Mouse (Mus musculus) bone marrow, adult 2 months (tissue): ENCODE measurements around the gene Fgfr2. TPM values are rescaled to one million over a fixed set of nuclear protein-coding genes. Genes with fewer than 3 reads are reported as not detected.
A peak's percentile ranks its signal among the peaks of the same experiment; 100 is the strongest.

Experiments
- H3K27ac ChIP-seq: fragments of 200-500 bp; 2 replicates; pipeline ENCODE4 v1.5.1; 2012; ENCODE audit warnings: low read depth, mild to moderate bottlenecking, control low read depth, inconsistent platforms, low read length; ENCODE audit not compliant: control insufficient read depth, poor library complexity, insufficient read depth
- H3K4me1 ChIP-seq: fragments of 200-500 bp; 2 replicates; pipeline ENCODE4 v1.6.1; 2011; ENCODE audit warnings: low read length; ENCODE audit not compliant: control insufficient read depth, insufficient read depth
- H3K4me3 ChIP-seq: fragments of 200-500 bp; replicated peaks from 2 replicates; pipeline ENCODE3; 2011; ENCODE audit warnings: mild to moderate bottlenecking, low read depth, low read length, control low read depth; ENCODE audit not compliant: control insufficient read depth
- CTCF ChIP-seq: fragments of 200-500 bp; IDR thresholded peaks from 2 replicates; pipeline ENCODE4 v1.5.1; 2011; ENCODE audit warnings: low read length, control low read depth; ENCODE audit not compliant: control insufficient read depth, insufficient read depth
- POLR2A ChIP-seq: fragments of 200-500 bp; IDR thresholded peaks from 2 replicates; pipeline ENCODE4 v1.6.1; 2011; ENCODE audit warnings: low read depth, mild to moderate bottlenecking, control low read depth, low read length, borderline replicate concordance; ENCODE audit not compliant: control insufficient read depth
- WGBS: fragments of 180-500 bp; shearing (Covaris S2); methylation state at CpG from one replicate; pipeline ENCODE4 v1.1.7; 2018; 5-methylcytosine and 5-hydroxymethylcytosine counted together
- polyA plus RNA-seq: library from polyadenylated mRNA; stranded (reverse); fragments of >200 nt; gene quantifications from 2 replicates; pipeline ENCODE4 v1.2.4, GENCODE M21; 2011; ENCODE audit warnings: low replicate concordance; ENCODE audit not compliant: missing spikeins, insufficient read depth, insufficient read length

The Fgfr2 gene
- polyA plus RNA-seq, 1 experiment: 8.2 TPM

- peak overlapping the region; percentile 67 for H3K27ac ChIP-seq
- H3K4me1 ChIP-seq: peaks cover 3% of the 10 kb centered on the region; the same call in 1 of the 2 replicates
- 58% methylated on average over 4 of the region's 4 CpGs for whole genome bisulfite sequencing
- H3K4me3 ChIP-seq: no peak overlapping the region
- TF ChIP-seq CTCF (no peak), POLR2A (no peak)
Observed at GRCm38 (mm10) chr7:132700107-132700506, 423.0 kb downstream of the Fgfr2 start.

DNA sequence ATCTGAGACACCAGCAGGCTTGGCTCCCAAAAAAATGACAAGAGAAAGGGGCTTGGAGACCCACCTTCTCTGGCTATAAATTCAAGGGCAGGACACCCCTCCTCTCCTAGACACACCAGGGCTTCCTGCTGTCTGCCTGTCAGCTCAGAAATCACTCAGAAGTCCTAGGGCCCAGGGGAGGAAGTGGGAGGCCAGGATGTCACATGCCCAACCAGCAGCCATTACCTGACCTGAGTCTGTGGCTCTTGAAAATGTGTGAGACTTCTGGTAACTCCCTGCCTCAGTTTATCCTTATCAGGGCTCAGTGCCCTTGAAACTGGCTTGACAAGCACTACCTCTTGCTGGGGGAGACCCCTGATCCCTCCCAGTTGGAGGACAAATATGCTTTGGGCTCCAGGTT is 423.5 kb downstream of the Fgfr2 start:
- H3K27ac ChIP-seq: peak overlapping the region; percentile 76
- H3K4me3 ChIP-seq: no peak overlapping the region
- TF ChIP-seq CTCF: no peak
- H3K4me1 ChIP-seq: peaks cover 3% of the 10 kb centered on the region; the same call in 1 of the 2 replicates

DNA sequence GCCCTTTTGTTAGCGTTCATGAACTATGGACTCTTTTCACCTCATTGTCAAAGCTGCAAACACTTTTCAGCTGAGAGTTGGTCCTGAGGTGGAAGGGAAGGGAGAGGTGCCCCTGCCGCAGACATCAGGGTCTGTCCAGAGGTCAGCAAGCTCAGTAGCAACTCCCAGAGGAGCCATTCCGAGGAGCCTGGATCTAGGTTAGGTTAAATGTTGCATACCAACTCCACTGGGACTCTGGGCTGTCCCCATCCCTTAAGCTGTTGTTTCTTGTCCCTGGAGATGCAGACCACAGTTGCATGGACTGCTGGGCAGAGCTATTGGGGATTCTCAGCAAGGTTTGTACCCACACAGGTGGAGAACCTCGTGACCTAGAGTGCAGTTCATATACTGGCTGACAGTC is 424.0 kb downstream of the Fgfr2 start:
- Histone ChIP-seq H3K27ac (peak overlapping the region; percentile 76), H3K4me3 (no peak overlapping the region), H3K4me1 (peaks cover 3% of the 10 kb centered on the region; the same call in 1 of the 2 replicates)
- WGBS: 62% methylated on average over 4 of the region's 4 CpGs
- TF ChIP-seq POLR2A (no peak), CTCF (no peak)

DNA sequence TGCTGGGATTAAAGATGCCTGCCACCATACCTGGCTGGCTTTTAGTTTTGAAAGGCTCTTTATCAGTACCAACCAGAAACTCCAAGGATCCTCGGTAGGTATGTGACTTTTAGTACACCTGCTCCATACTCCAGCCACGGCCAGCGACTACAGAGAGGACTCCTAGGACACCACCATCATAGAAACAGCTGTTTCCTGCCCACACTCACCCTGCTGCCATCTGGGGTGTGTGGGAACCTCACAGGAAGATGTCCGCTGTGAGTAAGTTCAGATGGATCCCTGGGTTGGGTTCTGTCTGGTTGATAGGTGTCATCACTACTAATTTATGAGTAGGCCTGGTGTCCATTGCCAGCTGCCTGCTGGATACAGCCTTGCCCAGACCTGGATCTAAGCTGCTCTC is 424.4 kb downstream of the Fgfr2 start:
- Histone ChIP-seq H3K4me1 (peaks cover 3% of the 10 kb centered on the region; the same call in 1 of the 2 replicates), H3K27ac (peak overlapping the region; percentile 76), H3K4me3 (no peak overlapping the region)
- 45% methylated on average over 4 of the region's 4 CpGs for WGBS
- TF ChIP-seq POLR2A (no peak), CTCF (no peak)

- Histone ChIP-seq H3K4me1 (peaks cover 3% of the 10 kb centered on the region; the same call in 1 of the 2 replicates), H3K27ac (peak overlapping the region; percentile 86), H3K4me3 (no peak overlapping the region)
- 76% methylated on average over 8 of the region's 8 CpGs for WGBS
- TF ChIP-seq POLR2A (no peak), CTCF (no peak)
Observed at GRCm38 (mm10) chr7:132697258-132697796, 425.8 kb downstream of the Fgfr2 start.

DNA sequence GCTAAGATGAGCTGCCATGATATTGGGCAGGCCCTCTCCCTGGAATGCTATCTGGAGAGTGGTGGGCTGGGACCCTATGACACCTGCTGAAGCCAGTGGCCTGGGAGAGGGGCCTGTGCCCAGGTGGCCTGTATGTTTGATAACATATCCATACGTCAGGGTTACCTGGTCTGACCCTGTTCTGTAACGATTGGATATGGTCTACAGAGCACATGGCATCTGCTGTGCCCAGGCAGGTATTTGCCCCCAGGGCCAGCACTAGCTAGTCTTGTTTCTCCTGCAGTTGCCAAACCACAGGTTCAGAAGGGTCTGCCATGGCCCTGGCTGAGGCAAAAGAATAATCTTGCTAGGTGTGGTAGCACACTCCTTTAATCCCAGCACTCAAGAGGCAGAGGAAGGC is 429.6 kb downstream of the Fgfr2 start:
- TF ChIP-seq CTCF (no peak), POLR2A (no peak)
- Histone ChIP-seq H3K27ac (no peak overlapping the region), H3K4me1 (peaks cover 7% of the 10 kb centered on the region; the same call in 1 of the 2 replicates), H3K4me3 (no peak overlapping the region)
- 74% methylated on average over 2 of the region's 2 CpGs for WGBS

DNA sequence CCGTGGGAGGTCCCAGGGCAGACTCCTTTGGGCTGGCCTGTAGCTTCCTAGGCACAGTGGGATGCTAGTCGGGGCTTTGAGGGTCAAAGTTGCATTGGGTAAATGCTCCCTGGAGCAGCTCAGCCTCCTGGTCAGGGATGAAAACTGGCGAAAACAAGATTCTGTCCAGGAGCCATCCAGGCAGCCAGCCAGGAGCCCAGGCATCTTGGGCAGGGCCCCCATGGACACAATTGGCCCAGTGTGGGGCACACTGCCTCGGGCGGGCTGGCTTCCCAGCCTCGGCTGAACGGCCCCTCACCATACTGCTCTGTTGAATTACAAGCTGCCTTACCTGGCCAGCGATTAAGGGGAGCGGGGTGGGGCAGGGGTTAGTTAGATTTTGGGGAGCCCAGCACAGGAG is 430.4 kb downstream of the Fgfr2 start:
- no peak for TF ChIP-seq POLR2A
- no peak for TF ChIP-seq CTCF

DNA sequence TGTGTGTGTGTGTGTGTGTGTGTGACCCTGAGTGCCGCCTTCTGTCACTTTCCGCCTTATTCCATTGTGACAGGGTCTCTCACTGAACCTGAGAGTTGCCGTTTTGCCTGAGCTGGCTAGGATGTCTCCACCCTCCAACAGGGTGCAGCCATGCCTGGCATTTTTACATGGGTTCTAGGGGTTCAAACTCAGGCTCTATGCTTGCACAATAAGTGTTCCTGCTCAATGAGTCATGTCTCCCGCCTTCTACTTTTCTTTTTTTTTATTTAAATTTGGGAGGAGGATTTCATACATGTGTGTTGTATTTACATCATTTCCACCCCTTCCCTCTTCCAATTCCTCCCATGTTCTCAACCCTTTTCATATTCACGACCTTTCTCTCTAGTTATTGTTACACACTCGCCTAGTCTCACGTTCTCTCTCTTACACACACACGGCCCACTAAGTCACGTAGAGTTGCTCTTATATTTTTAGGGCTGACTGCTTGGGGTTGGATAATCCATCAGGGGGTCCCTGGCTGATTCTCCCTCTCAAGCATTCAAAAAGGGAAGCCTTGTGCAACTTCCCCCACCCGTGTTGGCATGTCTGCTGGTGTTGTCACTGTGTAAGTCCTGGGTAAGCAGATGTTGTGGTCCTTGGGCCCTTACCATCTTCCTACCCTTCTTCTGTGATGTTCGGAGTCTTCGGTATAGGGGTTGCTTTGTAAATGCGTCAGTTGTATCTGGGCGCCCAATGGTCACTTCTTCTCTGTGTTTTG is 432.3 kb downstream of the Fgfr2 start:
- Histone ChIP-seq H3K27ac (peak overlapping the region; percentile 61), H3K4me1 (peaks cover 21% of the 10 kb centered on the region; the same call in 1 of the 2 replicates), H3K4me3 (no peak overlapping the region)
- 56% methylated on average over 14 of the region's 14 CpGs for WGBS
- TF ChIP-seq CTCF: no peak
- no peak for TF ChIP-seq POLR2A

More for the DNA sequence above, 430.4 kb downstream of the Fgfr2 start:
- Histone ChIP-seq H3K4me1 (peaks cover 12% of the 10 kb centered on the region; the same call in 1 of the 2 replicates), H3K4me3 (no peak overlapping the region), H3K27ac (no peak overlapping the region; the same call in 1 of the 2 replicates)
- 88% methylated on average over 9 of the region's 9 CpGs for WGBS
